Mouse (Mus musculus) cerebellum, adult 9-11 months (tissue): Measurements from ENCODE around the gene Efnb3.
A peak's percentile ranks its signal among the peaks of the same experiment; 100 is the strongest.

Experiments
- DNase-seq: peaks from one replicate; pipeline ENCODE4 v3.0.0; 2022

Efnb3 gene

DNA sequence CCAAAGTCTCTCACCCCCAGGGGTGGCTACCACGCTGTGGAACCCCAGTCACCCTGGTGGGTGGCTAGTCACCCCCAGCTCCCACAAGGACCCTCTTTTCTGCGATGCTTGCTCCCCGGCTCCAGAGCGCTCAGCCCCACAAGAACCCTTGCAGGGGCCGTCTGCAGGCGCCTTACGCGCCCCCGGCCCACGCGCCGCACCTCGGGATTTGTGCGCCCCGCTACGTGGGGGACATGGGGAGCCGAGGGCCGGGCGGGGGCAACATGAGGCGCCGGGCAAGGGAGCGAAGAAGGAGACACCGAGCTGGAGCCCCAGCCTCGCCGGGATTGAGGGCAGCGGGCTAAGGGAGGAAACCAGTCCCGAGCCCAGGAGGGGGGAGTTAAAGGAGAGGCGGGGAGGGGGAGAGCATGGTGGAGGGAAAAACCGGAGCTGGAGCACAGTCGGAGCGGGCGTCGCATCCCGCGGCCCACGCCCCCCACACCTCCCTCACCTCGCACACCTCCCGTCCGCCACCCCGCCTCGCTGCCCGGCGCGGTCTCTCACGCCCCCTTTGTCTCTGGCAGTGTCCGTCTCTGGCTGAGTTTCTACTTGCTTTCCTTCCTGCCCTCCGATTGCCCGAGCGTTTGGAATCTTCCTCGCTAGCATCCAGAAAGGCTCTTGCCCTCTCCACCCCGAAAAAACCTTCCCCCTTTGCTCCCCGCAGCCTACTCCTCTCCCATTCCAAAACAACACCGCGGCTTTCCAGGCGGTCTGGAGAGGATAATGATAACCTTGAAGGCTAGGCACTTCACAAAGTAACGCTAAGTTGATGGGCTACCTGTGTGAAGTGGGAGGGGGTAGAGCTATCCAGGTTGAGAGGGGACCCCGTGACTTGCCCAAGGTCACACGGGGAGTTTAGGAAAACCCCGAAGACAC, at the start of gene Efnb3:
Gene Efnb3, minus strand, starts transcription at position 355 of the 915 bp plus-strand sequence.
- DNase-seq, result no peak

DNA sequence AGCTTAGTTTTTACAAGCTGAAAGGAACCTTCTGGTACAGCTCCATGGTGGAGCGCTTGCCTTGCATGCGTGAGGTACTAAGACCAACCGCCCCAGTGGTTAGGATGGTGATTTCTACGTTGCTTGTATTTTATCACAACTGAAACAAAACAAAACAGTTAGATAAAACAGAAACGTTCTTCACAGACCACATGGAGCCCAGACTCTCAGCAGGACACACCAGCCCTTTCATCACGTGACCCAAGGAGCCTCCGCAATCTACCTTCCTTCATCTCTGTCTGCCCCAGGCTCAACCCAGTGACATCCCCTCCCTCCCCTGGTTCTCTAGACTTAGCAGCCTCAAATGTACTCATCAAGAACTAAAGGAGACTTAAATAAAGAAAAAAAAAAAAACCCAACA, 49.4 kb upstream of the Efnb3 start:
- DNase-seq, result no peak

DNA sequence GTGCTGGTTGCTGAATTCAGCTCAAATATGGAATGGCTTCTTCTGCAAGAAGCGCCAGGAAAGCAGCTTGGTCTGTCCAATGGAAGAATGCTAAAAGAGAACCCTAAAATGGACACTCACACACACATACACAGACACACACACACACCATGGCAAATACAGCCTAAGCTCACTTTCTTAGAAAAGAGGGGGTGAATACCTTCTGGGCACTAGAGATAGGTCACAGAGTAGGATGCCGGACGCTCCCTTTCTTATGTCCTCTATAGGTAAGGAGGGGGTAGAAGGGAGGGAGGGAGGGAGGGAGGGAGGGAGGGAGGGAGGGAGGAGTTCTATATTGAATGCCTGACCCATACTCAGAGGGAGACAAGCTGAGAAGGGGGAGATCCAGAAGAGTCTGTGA, 48.5 kb upstream of the Efnb3 start:
- DNase-seq, result no peak

DNA sequence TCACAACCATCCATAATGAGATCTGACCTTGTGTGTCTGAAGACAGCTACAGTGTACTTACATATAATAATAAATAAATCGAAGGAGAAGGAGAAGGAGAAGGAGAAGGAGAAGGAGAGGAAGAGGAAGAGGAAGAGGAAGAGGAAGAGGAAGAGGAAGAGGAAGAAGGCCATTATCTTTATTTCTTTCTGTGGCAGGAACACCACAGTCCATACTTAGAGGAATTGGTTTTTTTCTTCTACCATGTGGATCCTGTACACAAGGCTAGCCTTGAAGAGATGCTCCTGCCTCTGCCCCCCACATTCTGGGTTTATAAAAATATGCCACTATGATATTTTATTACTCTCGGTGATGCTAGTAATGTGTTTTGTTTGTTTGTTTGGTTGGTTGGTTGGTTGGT, 46.8 kb upstream of the Efnb3 start:
- no peak for DNase-seq

DNA sequence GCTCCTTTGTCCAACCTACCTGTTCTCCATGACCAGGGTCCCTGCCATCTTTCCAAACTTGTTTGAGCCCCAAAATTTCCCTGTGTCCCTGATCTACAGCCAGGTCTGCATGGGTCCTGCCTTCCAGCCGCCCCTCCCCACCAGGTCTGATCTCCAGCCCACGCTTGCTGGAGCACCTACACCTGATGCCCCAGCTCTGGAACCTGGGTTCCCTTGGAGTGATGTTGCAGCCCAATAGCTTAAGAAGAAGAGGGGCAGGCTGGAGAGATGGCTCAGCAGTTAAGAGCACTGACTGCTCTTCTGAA, 46.4 kb upstream of the Efnb3 start:
- DNase-seq, result peak; percentile 73

DNA sequence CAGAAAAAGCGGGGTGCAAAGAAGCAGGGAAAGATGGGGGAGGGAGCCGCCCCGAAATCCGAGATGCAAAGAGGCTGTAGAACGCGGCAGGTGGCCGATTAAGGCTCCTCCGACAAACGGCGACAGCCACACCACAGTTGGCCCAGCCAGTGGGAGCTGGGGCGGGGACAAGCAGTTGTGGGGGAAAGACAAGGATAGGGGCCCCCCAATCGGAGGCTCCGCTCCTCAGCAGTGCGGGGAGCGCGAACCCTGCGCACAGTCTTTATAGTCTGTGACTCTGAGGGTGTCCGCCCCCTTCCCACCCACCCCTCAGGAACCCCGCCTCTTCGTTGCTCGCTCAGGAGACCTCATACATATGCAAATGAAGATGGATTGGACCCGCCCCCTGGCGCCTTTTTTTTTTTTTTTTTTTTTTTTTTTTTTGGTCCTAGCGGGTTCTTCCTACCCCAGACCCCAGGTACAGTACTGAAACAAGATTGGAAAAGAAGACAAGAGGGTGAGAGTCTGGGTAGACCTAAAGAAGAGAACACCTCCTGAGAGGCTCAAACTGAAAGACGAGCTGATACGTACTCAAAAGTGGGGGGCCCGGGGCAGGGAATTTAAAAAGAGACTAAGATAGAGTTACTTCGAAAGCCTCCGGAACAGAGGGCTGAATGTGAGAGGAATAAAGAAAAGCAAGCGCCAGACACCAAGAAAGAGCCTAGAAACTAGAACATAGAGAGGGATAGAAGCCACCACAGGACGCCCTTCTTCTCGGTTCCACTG, 45.9 kb upstream of the Efnb3 start, which contains the start of gene Atp1b2:
Gene Atp1b2, minus strand, starts transcription at position 217 of the 765 bp plus-strand sequence.
- DNase-seq, result peak; percentile 95

DNA sequence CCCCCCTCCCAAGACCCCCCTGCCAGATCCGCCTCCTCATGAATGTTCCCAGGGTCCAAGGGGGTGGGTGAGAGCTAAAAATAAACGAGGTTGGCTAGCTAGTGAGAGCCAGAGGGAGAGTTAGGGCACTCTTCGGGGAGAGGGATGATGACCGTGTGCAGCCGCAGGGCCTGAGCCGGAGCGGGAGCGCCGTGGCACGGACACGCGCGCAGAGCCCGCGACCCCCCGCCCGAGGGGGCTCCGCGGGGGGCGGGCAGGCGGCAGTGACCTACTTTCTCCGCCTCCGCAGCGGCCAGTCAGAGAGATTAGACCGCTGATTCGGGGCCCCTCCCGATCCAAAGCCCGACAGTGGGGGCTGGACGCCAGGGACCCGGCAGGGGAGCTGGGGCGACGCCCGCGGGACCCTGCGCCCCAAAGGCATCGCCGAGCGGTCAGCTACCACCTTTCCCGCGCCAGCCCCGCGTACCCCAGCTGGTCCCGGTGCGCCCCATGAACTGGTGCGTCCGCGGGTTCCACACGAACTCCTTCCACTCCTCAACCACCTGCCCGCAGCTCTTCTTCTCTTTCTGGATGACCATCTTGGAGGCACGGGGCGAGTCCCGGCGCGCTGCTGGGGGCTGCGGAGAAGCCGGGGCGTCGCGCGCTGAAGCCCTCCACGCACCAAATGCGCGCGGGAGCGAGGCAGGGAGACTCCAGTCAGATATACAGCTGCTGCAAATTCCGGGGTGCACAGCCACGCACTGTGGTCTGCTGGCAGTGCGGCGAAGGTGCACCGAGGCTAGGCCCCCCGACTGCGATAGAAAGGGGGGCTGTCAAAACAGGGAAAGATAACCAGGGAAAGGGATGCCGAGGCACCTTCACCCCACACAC, 45.0 kb upstream of the Efnb3 start:
- DNase-seq, result peak; percentile 92

DNA sequence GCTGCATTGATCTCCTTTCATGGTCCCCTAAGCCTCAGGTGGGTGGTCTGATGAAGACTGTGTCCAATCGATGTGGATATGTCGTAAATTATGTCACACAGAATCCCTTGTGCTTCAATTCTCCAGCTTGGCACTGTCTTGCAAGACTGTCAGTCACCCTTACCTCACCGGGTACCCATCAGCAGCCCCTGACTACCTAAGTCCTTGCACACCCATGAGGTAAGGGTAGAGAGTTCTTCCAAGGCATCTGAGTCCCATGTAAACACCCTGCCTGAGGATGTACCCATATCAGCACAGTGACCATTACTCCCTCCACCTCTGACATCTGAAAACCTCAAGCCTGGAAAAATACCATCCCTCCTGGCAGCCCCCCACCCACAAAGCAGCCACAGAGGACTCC, 44.3 kb upstream of the Efnb3 start:
- DNase-seq, result no peak

DNA sequence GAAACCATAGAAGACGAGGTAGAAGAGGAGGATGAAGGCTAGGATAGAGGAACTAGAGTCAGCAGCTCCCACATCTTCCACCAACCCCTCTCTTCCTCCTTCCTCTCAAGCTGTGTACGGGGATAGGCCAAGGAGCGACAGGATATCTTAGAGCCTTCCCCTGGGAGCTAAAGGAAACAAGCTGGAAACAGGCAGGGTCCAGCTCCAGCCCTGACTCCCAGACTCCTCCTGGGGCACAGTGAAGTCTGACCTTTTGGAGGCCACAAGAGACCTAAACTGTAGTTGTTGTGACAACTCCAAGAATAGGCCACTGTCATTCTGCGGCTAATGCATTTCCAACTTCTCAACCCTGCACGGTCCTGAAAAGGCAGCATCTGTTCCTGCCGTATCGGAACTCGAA, 43.5 kb upstream of the Efnb3 start:
- no peak for DNase-seq

DNA sequence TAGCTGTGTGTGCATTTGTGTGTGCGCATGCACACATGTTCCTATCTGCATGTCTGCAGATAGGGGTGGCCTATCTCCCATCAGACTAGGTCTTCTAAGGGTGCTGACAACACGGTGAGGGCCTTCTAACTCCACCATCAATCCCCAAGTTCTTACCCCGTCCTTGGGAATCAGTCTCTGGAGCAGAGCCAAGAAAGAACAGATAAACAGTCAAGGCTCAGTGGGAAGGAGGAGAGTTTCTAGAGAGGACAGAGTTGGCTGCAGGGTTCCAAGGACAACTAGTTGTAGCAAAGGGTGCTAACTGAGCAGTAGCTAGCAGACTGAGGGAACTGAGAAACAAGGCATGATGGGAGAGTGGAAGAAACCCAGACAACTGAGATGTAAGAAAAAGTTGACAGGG, 41.8 kb upstream of the Efnb3 start:
- DNase-seq, result no peak

DNA sequence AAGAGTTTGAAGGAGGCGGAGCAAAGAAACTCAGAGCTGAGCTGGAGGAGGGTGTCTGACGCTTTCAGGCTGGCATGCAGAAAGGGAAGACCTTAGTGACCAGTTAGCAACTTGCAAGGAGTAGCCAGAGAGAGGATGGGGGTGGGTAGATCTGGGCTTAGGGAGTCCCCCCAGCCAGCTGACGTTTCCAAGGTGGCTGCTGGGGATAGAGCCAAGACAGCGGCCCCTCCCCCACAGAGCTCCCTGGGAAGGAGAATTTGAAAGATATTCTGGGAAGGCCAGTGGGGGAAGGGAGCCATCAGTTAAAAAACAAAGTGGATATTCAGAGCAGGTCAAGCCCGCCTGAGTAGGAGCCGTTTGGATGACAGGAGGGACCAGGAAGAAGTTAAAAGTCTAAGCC, 40.1 kb upstream of the Efnb3 start:
- peak; percentile 76 for DNase-seq

DNA sequence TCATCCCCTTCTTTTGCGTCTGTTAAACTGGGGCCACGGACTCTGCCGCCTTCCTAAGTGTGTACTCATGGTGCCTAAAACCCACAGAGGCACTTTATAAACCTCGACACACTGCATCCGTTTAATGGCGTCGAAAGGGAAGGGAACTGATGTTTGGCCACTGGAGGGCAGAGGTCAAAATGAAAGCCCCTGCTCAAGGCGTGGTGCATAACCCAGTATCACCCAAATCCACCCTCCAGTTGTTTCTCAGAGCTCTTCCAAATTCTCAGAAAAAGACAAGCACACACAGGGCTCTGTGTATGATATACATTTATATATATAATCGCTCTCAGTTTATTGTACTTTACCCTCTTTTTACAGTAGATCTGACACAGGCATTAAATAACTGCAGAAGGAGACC, 39.4 kb upstream of the Efnb3 start:
- DNase-seq, result no peak

DNA sequence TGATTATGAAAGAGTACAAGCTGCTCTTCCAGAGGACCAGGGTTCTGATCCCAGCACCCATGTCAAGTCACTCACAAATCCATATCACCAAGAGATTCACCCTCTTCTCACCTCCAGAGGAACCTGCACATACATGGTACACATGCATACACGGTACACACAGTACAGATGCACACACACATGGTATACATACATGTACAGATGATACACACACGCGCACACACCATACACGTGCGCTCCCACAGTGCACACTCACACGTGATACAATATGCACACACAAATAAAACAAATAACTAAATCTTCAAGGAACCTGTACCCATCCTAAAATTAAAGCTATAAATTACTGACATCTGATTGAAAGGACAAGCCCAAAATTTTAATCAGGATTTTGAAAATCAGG, 34.8 kb upstream of the Efnb3 start:
- DNase-seq, result no peak

DNA sequence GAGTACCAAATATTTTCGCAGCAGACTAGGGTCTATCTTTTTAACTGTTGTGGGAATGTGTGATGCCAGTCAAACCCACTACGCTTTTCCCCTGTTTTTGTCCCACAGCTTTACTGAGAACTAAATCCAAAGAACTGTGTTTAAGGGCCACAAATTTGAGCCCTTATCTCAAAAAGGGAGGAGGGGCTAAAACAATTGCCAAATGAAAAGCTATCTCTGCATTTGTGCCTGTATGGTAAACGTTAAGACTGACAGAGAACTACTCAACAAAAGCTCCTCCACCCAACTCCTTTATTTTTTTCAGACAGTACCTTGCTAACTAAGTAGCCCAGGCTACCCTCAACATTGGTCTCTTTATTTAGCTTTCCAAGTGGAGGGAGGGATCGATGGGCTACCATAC, 32.8 kb upstream of the Efnb3 start:
- no peak for DNase-seq

DNA sequence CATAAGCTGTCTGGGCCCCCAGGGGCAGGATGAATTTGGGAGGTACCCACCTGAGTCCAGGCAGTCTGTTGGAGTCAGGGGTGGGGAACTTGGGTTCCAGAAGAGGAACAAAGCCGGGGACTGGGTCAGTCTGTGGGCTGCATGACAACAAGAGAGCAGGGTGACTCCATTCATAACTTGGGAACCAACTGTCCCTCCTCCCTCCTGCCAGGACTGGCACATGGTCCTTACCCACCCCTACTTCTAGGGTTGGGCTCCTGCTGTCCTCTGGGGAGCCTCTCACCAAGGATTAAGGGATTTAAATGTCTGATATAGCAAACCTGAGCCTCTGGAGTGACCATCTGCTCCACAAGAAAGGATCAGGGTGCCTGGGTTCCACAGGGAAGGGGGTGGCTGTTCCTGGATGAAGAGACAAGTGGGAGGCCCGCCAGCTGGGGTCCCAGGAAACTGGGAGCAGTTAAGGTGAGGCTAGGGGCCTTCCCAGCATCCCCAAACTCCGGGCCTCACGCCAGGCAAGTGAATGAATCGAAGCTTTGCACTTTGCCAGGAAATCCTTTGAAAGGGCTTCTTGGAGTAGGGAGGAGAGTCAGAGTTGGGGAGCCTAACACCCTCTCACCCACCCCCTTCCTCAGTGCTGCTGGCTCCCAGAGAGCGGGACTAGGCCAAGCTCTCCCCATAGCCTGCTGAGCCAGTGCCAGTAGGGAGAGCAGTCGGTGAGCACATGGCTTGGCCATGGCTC, 32.1 kb upstream of the Efnb3 start:
- DNase-seq, result peak; percentile 72

DNA sequence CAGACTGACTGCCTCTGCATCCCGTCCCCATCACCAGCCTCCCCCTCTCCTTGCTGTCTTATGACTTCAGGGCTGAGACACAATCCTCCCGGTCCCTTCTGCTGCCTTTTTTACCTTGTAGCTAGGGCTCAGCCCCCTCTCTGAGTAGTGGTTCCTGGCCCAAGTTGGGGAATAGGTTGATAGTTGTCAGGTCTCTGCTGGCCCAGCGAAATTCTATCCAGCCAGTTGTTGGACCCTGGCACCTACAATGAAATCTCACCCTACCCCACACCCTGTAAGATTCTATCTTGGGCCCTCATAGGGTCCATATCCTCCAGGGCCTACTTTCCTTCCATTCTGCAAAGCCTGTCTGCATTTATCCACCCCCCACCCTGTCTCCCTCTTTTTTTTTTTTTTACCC, 31.4 kb upstream of the Efnb3 start:
- DNase-seq, result no peak

DNA sequence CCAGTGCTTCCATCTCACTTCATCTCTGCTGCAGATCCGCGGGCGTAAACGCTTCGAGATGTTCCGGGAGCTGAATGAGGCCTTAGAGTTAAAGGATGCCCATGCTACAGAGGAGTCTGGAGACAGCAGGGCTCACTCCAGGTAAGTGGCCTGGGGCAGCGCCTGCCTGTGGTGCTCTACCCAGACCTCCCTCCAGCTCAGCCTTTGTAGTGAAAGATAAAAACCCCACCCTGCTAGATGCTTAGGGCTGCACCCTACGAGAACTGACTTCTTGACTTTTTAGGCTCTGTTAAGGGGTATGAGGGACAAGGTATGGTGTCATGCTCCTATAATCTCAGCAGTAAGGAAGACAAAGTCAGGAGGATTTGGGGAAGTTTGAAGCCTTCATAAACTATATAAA, 30.6 kb upstream of the Efnb3 start:
- DNase-seq, result no peak

DNA sequence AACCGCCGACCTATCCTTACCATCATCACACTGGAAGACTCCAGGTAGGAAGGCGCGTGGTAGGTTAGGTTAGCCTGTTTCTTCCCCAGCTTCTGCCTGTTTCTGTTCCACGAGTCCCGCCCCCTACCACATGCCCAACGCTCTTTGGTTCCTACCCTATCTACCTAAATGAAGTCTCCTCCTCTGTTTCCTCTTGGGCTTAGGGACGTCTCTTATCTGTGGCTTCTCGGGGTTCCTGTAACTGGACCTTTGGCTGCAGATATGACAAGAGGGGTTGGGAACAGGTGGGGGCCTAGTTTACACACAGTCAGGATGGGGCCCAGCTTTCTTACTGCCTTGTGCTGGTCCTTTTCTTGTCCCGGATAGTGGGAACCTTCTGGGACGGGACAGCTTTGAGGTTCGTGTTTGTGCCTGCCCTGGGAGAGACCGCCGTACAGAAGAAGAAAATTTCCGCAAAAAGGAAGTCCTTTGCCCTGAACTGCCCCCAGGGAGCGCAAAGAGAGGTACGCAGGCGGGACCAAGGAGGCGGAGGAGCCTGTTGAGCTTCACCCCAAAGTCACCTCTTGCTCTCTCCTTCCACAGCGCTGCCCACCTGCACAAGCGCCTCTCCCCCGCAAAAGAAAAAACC, 29.3 kb upstream of the Efnb3 start:
- DNase-seq, result peak; percentile 16

DNA sequence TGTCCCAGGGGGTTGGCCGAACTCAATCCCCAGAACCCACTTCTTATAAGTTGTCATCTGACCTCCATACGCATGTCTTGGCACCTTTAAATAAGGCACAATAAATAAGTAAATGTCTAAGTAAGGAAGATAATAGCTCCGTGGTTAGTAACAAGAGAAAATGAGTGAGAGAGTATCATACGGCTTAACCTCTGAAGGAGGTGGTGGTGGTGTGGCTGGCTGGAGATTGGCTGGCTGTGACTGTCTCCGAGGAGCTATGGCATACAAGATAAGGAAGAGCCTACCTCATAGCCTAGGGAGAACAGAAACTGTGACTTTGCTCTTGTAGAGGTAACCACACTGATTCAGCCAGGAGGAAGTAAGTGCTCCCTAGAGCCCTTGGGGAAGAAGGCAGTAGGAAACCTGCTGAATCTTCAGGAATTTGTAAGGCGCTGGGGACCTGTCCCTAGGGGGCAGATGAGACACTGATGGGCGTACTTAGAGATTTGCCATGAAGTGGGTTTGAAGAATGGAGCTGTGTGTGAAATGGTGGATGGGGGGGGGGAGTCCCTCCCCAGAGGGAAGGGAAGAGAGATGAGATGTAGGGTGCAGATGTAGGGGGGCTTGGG, 25.8 kb upstream of the Efnb3 start:
- no peak for DNase-seq

DNA sequence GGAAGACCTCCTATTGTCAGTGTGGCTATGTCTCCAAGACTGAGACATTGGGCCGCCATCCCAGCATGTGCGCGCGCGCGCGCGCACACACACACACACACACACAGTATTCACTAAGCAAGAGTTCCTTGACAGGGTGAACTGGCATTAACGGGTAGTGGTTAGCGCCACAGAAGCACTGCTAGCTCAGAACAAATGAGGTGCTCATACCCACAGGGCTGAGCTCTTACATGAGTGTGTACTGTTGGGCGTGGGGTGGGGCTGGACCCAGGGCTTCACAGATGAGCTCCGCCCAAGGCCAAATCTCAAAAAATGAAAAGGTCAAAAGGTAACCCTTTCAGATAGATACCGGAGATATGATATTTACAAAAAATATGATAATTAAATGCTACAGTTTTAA, 24.9 kb upstream of the Efnb3 start:
- DNase-seq, result no peak

DNA sequence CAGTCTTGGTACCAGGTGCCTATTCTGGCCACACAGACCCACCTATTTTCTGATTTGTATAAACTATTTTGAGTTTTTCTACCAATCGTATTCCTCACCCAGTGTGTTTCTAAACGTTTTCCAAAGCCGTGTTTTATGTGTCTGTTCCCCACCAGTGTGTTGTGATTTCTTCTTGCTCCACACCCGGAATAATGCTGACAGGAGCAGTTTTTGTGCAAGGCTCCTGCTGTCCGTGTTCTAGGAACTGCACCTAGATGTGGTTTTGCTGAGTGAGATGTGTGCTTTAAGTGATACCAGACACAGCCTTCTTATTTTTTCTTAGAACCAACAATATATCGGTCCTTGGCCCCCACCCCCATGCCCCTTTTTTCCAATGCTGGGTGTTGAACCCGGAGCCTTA, 24.0 kb upstream of the Efnb3 start:
- no peak for DNase-seq
